Mouse (Mus musculus): ENCODE measurements at regions not wholly inside any gene's neighbourhood (a gene's known extent, or its start where the extent isn't known, plus 50 kb on each side); places are given as distances from the start of the nearest gene placed in this dataset.

DNA sequence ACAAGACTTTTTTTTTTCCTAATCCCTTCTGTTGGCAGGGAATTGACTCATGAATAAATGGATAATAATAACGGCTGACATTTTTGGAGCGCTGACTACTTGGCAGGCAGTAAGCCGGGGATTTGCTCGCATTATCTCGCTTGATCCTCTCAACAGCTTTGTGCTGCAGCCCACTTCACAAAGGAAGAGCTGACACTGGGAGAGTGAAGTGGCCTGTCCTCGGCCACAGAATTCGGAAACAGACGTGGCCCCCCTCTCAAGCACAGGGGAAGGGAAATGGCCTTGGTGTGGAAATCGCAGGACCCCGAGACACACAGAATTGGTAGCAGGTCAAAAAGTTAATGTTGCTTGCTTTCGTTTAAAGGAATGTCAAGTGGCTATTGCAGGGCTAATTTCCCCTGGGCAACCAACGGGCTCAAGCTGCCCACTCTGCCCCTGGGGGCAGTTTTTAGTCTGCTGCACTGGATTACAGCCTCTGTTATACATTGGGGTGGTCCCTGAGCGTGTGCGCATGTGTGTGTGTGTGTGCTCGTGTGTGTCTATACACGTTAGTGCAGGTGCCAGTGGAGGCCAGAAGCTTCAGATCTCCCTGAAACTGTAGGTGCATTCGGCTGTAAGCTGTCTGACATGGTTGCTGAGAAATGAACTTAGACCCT lies 483.1 kb downstream of the Plcl1 start:
- DNase-seq (ENCODE audit: low spot score in 2 of 2): no peak

- no peak for DNase-seq (ENCODE audit: low spot score in 2 of 2)
Measured at GRCm38 (mm10) chr1:55890511-55891151, 484.9 kb downstream of the Plcl1 start.

DNA sequence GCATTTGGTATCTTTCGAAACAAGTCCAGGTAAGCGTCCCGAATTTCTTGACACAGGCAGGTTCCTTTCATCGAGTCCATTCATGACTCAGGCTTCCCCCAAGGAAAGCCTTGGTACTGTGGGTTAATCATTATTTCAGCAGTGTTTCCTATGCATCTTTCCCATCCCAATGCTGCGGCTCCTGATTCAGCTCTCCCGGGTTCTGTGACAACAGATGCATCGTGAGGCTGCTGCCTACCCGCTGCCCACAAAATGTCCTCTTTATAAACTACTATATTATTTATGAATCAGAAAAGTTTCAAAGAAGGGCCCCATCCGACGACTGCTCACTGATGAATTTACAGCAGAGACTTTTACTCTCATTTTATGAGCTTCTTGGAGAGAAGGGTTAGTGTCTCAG lies 486.2 kb downstream of the Plcl1 start:
- DNase-seq (ENCODE audit: low spot score in 2 of 2): no peak

GRCm38 (mm10) chr1:55897572-55897971 lies 491.9 kb downstream of the Plcl1 start:
- DNase-seq (ENCODE audit: low spot score in 2 of 2): no peak

GRCm38 (mm10) chr1:55898031-55898430 lies 492.3 kb downstream of the Plcl1 start:
- DNase-seq (ENCODE audit: low spot score in 2 of 2): no peak

- no peak for DNase-seq (ENCODE audit: low spot score in 2 of 2)
Measured at GRCm38 (mm10) chr1:55900033-55900432, 494.3 kb downstream of the Plcl1 start.

DNA sequence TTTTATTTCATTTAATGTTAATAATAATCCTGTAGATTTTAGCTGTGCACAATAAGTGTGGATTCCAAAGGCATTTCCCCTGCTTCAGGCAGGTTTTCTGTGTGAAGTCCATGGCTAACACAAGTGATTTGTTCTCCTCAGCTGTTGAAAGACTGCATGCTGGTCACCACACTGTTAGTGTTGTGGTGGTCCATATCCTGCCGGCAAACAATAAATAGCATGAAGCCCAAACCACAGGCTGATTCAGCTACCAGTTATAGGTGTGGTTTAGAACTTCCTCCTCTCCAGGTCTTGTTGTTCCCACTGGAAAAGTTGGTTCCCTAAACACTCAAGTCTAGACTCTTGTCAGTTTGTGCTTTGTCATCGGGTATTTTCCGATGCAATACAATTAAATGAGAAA lies 497.5 kb downstream of the Plcl1 start:
- no peak for DNase-seq (ENCODE audit: low spot score in 2 of 2)

- DNase-seq (ENCODE audit: low spot score in 2 of 2): no peak
Measured at GRCm38 (mm10) chr1:55904571-55904970, 498.9 kb downstream of the Plcl1 start.

DNA sequence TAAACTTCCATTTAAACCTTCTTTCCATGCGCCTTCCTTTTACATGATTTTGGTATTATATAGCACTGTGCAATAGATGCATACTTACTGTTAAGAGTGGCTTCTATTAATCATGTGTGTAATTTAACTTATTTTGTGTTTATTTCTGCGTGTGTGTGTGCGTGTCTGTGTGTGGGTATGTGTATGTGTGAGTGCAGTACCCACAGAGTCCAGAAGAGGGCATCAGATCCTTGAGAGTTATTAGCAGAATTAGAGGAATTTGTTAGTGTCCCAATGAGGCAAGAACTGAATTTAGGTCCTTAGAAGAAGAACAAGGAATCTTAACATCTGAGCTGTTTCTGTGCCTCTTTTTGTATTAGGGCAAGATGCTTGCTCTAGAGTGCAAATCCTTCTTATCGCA lies 499.5 kb downstream of the Plcl1 start:
- no peak for DNase-seq (ENCODE audit: low spot score in 2 of 2)

- DNase-seq (ENCODE audit: low spot score in 2 of 2): no peak
Measured at GRCm38 (mm10) chr1:55910024-55910423, 504.3 kb downstream of the Plcl1 start.

DNA sequence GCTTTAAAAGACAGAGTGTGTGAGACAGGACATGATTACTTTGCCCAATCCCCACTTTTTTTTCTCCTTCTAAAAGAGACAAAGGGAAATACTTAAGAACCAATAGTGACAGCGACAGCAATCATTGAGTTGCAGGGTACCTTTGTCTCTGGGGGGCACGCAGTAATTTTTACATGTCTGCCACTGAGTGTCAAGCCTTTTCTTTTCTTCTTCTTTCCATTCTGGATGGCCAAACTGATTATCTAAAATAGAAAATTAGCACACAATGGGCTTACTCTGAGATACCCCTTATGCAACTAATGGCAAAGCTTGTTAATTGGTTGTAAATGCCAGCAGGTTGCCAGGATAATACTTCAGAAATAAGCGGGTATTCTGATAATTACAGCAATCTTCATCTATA lies 508.6 kb downstream of the Plcl1 start:
- no peak for DNase-seq (ENCODE audit: low spot score in 2 of 2)

GRCm38 (mm10) chr1:55915940-55916339 lies 510.2 kb downstream of the Plcl1 start:
- DNase-seq (ENCODE audit: low spot score in 2 of 2): no peak

DNA sequence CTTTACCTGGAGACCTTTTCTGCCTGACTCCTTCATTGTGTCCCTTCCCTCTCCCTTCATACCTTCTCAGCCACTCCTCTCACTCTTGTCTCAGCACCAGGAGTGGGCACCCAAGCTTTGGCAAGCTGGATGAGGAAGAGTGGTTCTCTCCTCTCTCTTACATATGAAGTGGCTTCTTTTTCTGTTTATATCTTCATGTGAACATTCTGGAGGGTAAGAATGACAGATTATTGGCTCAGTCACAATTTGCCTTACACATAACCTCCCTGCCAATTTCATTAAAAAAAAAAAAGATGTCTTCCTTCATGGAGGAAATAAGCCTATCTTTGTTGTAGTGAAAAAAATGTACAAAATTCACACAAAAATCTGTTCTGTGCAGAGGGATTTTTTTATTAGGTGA lies 513.8 kb downstream of the Plcl1 start:
- DNase-seq (ENCODE audit: low spot score in 2 of 2): no peak

DNA sequence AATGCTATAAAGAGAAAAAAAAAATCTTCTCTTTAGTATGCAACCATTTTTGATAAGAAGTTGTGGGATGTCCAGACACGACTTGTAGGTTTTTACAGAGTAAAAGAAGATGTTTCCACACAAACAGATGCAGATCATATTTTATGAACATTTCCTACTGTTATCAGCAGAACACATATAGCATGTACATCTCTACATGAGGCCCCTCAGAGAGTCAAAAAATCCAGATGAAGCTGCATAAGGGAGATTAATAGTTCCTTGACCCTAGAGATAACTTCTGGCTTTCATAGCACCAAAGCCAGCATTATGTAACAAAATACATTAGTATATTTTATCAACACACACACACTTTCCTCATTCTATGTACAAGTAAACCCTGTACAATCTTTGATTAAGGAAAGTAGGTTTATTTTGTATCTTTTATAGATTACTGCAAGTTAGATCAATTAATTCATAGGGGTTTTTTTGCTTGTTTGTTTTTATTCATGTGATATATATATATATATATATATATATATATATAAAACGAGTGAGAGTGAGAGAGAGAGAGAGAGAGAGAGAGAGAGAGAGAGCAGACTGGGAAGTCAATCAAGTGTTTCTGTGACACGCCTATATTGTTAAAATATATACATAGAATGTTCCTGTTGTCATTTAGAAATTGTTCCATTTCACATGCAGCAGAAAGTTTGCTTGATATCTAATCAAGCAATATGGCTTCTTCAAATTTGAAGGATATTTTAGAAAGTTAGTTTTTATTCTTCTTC lies 541.2 kb downstream of the Plcl1 start:
- DNase-seq (ENCODE audit: low spot score in 2 of 2): no peak

GRCm38 (mm10) chr1:55947618-55948283 lies 542.0 kb downstream of the Plcl1 start:
- DNase-seq (ENCODE audit: low spot score in 2 of 2): no peak

DNA sequence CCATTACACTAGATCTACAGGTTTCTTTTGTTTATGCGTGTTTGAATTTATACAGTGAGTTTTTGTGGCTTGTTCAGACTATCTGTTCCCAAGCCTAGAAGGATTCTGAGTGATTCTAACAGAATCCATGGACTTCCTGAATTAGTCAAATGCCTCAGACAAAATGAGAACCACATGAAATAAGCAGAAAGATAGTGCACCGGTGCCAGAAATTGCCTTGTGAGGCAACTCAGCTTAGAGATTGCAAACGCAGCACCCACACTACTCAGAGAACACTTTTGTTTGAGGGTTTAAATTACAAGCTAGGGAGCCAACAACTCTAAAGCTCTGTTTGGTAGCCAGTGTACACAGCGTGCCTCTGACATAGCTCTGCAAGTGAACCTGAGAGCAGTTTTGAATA lies 543.9 kb downstream of the Plcl1 start:
- DNase-seq (ENCODE audit: low spot score in 2 of 2): no peak

- no peak for DNase-seq (ENCODE audit: low spot score in 2 of 2)
Measured at GRCm38 (mm10) chr1:55957804-55958445, 552.2 kb downstream of the Plcl1 start.

GRCm38 (mm10) chr1:55960291-55960690 lies 554.6 kb downstream of the Plcl1 start:
- DNase-seq (ENCODE audit: low spot score in 2 of 2): peak in 1 of 2 experiments; percentile 54

- DNase-seq (ENCODE audit: low spot score in 2 of 2): no peak
Measured at GRCm38 (mm10) chr1:55963867-55964266, 558.1 kb downstream of the Plcl1 start.

DNA sequence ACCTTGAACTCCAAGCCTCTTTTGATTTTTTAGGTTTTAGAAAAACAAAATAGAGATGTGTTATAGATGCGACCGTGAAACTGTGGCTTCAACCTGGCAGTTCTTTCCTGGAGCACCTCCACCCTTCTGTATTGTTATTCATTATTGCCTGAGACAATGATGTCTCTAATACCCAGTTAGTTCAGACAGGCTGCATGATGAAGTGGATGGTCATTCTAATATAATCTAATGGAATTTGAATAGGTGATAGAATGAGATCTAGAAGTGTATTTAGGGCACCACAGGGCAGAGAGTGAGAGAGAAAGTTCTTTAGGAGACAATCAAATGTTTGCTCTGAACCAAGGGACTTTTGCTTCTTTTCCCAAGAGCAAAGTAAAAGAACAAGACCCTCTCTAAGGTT lies 560.6 kb downstream of the Plcl1 start:
- DNase-seq (ENCODE audit: low spot score in 2 of 2): no peak

DNA sequence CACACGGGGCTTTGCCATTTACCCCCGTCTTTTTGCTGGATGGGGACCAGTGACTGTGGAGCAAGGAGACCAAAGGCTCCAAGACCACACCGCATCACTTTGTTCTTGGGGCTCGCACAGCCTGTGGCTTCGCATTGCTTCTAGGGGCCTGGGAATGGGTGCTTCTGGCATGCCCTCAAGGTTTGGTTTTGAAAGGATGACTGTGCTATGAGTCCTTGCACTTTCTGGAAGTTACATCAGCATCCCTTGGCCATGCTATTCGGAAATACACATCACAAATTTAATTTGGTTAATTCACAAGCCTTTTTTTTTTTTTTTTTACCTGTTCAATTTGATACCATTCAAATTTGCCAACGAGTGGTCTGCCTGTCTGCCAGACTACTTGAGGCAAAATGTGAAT lies 562.1 kb downstream of the Plcl1 start:
- no peak for DNase-seq (ENCODE audit: low spot score in 2 of 2)

Measured in gastrocnemius, postnatal 4 days (tissue).